Mouse (Mus musculus) kidney, embryonic 15.5 days (tissue): ENCODE data around the gene Prr15. TPM values are rescaled to one million over a fixed set of nuclear protein-coding genes. Genes with fewer than 3 reads are reported as not detected.

Experiments used
- ATAC-seq: fragments of 200-750 bp; cut with Nextera tagmentation; replicated peaks from 2 replicates; pipeline ENCODE4 v1.8.0; 2017; ENCODE audit warnings: moderate TSS enrichment; ENCODE audit not compliant: low FRiP score
- H3K27ac ChIP-seq: fragments of 300-500 bp; sonication (generic); 2 replicates; pipeline ENCODE4 v1.5.1; 2015; ENCODE audit warnings: mild to moderate bottlenecking, inconsistent platforms
- H3K27me3 ChIP-seq: fragments of 300-500 bp; sonication (generic); 2 replicates; pipeline ENCODE4 v1.6.1; 2015; ENCODE audit warnings: inconsistent platforms
- H3K36me3 ChIP-seq: fragments of 300-500 bp; sonication (generic); 2 replicates; pipeline ENCODE4 v1.6.1; 2015; ENCODE audit warnings: inconsistent platforms
- H3K4me1 ChIP-seq: fragments of 300-500 bp; sonication (generic); 2 replicates; pipeline ENCODE4 v1.6.1; 2015; ENCODE audit warnings: inconsistent platforms
- H3K4me2 ChIP-seq: fragments of 300-500 bp; sonication (generic); 2 replicates; pipeline ENCODE4 v1.6.1; 2015; ENCODE audit warnings: moderate library complexity, mild to moderate bottlenecking, inconsistent platforms
- H3K4me3 ChIP-seq: fragments of 300-500 bp; sonication (generic); replicated peaks from 2 replicates; pipeline ENCODE4 v1.5.1; 2015; ENCODE audit warnings: mild to moderate bottlenecking, inconsistent platforms
- H3K9ac ChIP-seq: fragments of 300-500 bp; sonication (generic); 2 replicates; pipeline ENCODE4 v1.6.1; 2015; ENCODE audit warnings: mild to moderate bottlenecking, inconsistent platforms
- H3K9me3 ChIP-seq: fragments of 300-500 bp; sonication (generic); replicated peaks from 2 replicates; pipeline ENCODE4 v1.6.1; 2016; ENCODE audit warnings: inconsistent platforms
- WGBS: fragments of 180-500 bp; shearing (Covaris S2); methylation state at CpG from one replicate; pipeline ENCODE4 v1.1.7; 2015; ENCODE audit warnings: mixed read lengths; 5-methylcytosine and 5-hydroxymethylcytosine counted together
- polyA plus RNA-seq: library from polyadenylated mRNA; unstranded; fragments of >200 nt; fragmentation: Nextera tagmentation; extraction: Ambion mirVana; gene quantifications from 2 replicates; pipeline ENCODE4 v1.2.1, GENCODE M21; 2015

Prr15 gene
- polyA plus RNA-seq, 1 experiment from 2014 or later = 7.3 TPM

DNA sequence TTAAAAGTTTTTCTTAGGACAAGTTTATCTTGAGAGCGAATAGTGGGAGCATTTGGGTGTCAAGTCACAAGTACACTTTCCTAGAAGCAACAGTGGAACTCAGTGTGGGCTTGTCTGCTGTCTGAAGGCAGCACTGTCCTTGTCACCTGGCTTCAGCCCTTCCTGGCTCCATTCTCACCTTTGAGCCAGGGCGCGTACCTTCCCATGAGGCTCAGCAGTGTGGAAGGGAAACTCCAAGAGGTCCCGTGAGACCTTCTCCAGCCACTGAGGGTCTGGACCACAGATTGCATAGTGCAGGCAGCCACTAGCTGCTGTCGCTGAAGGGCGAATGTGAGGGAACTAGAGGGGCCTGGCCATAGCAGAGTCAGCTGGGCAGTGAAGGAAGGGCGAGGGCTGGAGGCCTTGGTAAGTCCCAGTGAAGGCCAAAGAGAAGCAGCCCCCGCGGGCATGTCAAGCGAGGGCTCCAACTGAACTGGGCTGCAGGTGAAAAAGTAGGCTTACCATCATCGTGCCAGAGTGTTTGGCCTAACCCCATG, 7.5 kb downstream of the Prr15 start:
- peak overlapping the region; percentile 45 for H3K27ac ChIP-seq
- H3K4me3 ChIP-seq = no peak overlapping the region
- H3K9ac ChIP-seq = no peak overlapping the region
- peaks cover 47% of the 10 kb centered on the region for H3K4me1 ChIP-seq
- no peaks in the 10 kb centered on the region for H3K36me3 ChIP-seq
- WGBS = 52% methylated on average over 11 of the region's 11 CpGs
- no peak for ATAC-seq
- H3K9me3 ChIP-seq = no peaks in the 10 kb centered on the region
- peaks cover 10% of the 10 kb centered on the region; the same call in 1 of the 2 replicates for H3K27me3 ChIP-seq
- no peak overlapping the region for H3K4me2 ChIP-seq

DNA sequence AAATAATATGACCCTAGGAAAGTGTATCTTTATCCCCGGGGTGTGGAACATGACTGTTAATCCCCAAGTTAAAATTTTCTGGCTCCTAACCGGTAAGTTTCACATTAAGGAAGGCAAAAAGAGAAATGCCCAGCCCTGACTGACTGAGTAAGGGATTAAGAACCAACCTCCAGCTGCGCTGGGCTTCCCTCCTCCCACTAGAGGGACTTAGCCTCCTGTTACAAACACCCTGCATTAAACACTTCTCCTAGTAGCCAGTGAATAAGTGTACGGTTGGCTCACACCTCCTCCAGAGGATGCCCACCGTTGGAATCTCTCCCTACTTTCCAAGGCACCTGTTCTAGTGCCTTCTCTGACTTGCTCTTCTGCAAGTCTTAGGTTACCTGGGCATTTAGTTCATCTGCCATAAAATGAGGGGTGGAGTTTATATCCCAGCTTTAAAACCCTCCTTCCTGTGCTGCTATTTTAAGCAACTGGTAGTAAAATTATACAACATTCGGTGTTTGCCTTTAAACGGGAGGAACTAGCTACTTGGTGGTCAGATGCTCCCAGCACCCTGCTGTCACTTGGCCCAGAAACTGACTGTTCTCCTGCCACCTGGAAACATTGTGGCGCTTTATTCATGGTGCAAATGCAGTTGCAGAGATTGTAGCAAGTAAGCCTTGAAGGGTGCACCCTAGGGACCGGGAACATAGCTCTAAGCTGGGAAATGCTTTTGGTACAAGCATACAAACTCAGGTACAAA, 8.2 kb downstream of the Prr15 start:
- Histone ChIP-seq H3K27ac (peak overlapping the region; percentile 45), H3K4me1 (peaks cover 41% of the 10 kb centered on the region)

DNA sequence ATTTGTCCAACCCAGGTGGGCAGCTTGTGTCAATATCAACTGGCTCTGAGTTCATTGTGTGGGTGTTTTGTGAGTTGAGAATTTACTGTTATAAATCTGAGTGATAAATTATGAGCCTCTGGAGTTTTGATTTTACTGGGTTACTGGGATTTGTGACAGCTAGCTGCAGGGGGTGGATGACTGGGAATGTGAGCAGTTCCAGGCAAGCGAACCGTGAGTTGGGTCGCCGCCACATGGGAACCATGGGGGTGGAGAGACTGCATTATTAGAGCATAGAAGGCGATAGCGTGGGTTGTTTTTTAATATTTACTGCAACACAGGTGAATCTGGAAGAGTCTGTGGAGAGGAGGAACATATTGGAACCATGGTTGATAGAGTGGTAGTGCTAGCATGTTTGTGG, 11.7 kb downstream of the Prr15 start:
- 59% methylated on average over 6 of the region's 6 CpGs for WGBS
- Histone ChIP-seq H3K4me2 (no peak overlapping the region), H3K9ac (no peak overlapping the region), H3K4me1 (peaks cover 23% of the 10 kb centered on the region), H3K27ac (no peak overlapping the region), H3K4me3 (no peak overlapping the region), H3K27me3 (peaks cover 3% of the 10 kb centered on the region; the same call in 1 of the 2 replicates), H3K9me3 (no peaks in the 10 kb centered on the region), H3K36me3 (no peaks in the 10 kb centered on the region)
- no peak for ATAC-seq

More for the DNA sequence above, 8.2 kb downstream of the Prr15 start:
- no peak overlapping the region for H3K4me2 ChIP-seq
- no peaks in the 10 kb centered on the region for H3K9me3 ChIP-seq
- ATAC-seq = peak; percentile 53; the same call in 1 of the 2 replicates
- H3K9ac ChIP-seq = no peak overlapping the region
- no peak overlapping the region for H3K4me3 ChIP-seq
- no peaks in the 10 kb centered on the region for H3K36me3 ChIP-seq
- peaks cover 8% of the 10 kb centered on the region; the same call in 1 of the 2 replicates for H3K27me3 ChIP-seq
- WGBS = 31% methylated on average over 9 of the region's 9 CpGs

DNA sequence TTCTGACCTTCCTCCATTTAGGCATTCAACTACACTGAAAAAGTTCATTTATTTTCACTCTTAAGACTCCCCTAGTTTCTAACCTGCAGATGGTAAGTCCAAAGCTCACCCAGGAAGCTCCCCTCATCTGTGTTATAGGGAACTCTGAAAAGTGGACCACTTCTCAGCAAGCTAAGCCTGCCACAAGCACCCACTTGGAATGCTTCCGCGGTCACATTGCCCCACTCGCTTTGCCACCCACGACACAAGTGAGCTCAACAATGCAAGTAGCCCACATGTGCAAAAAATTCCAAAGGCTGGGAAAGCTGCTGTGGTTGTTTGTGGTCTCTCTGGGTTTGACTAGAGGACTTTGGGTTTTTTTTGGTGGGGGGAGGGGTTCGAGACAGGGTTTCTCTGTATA, 15.5 kb downstream of the Prr15 start:
- H3K9me3 ChIP-seq = no peaks in the 10 kb centered on the region
- no peaks in the 10 kb centered on the region for H3K36me3 ChIP-seq
- H3K4me3 ChIP-seq = no peak overlapping the region
- ATAC-seq = no peak
- peaks cover 3% of the 10 kb centered on the region; the same call in 1 of the 2 replicates for H3K27me3 ChIP-seq
- WGBS = 88% methylated on average over 5 of the region's 5 CpGs
- no peak overlapping the region for H3K9ac ChIP-seq
- no peak overlapping the region for H3K4me2 ChIP-seq
- peaks cover 3% of the 10 kb centered on the region; the same call in 1 of the 2 replicates for H3K4me1 ChIP-seq
- H3K27ac ChIP-seq = no peak overlapping the region

DNA sequence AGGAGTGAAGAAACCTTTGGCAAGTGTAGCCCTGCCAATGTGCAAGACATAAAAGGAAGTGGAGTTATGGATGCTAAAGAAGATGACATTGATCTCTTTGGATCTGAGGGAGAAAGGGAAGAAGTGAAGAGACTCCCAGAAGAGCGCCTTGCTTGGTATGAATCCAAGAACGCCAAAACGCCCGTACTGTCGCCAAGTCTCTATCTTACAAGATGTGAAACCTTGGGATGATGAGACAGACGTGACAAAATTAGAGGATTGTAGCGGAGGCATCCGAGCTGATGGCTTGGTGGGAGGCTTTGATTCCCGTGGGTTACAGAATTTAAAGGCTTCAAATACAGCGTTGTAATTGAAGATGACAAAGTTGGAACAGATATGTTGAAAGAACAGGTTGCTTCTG, 16.6 kb downstream of the Prr15 start:
- H3K27ac ChIP-seq = no peak overlapping the region
- no peaks in the 10 kb centered on the region for H3K27me3 ChIP-seq
- H3K4me3 ChIP-seq = no peak overlapping the region
- WGBS = 90% methylated on average over 10 of the region's 10 CpGs
- H3K36me3 ChIP-seq = no peaks in the 10 kb centered on the region
- no peaks in the 10 kb centered on the region; the same call in 1 of the 2 replicates for H3K4me1 ChIP-seq
- no peak overlapping the region for H3K4me2 ChIP-seq
- no peaks in the 10 kb centered on the region for H3K9me3 ChIP-seq
- no peak for ATAC-seq
- H3K9ac ChIP-seq = no peak overlapping the region

DNA sequence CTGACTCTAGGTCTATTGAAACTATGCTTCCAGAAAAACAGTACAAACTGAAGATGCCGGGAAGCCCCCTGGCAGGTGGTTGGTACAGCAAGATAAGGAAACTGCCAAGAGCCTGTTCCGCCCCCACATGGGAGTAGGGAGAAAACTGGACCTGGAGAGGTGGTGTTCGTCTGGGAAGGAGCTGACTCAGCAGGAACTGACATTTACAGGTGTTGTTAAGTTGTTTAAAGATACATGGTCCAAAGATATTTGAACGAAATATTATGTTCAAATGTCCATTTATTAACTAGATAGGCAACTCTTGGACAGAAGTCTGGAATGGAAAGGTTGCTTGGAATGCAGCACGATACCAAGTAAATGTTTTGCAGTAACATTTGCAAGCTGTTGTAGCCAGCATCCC, 26.2 kb downstream of the Prr15 start:
- ATAC-seq = no peak
- no peak overlapping the region for H3K27ac ChIP-seq
- H3K9ac ChIP-seq = no peak overlapping the region
- H3K36me3 ChIP-seq = no peaks in the 10 kb centered on the region
- no peak overlapping the region for H3K4me2 ChIP-seq
- WGBS = 66% methylated on average over 5 of the region's 5 CpGs
- no peaks in the 10 kb centered on the region for H3K9me3 ChIP-seq
- H3K4me1 ChIP-seq = peaks cover 14% of the 10 kb centered on the region
- H3K27me3 ChIP-seq = no peaks in the 10 kb centered on the region
- no peak overlapping the region for H3K4me3 ChIP-seq

DNA sequence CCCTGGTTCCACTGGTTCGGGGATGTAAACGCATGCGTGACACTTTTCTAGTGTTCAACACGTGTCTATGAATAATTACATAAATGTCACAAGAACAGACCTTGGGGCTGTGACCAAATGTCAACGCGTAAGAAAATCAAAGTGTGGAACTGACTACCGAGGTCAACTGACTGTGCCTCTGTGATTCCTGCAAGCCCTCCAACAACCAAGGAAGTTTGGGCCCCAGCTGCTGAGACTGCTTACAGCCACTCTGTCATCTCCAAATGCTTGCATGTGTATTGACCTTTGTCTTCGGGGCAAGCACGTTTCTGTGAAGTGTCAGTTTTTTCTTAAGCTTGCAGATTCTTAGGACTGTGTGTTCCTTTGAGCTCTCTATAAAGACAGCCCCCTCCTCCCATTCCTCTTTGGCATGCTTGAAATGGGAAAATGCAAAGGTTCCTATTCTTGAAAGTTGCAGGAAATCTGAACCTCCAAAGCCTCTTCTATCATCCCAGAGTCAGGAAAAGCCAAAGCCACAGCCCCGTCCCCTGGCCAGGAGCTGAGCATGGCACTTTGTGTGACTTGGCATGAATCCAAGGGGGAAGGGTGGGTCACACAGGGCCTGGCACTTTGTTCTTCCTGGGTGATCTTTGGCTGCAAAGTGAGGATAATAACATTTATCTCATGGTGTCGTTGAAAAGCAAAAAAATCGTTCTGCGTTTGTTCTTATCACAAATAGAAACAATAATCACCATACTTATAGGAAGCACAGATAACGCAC, 27.5 kb downstream of the Prr15 start:
- H3K9ac ChIP-seq = no peak overlapping the region
- no peaks in the 10 kb centered on the region for H3K36me3 ChIP-seq
- no peak overlapping the region for H3K27ac ChIP-seq
- no peaks in the 10 kb centered on the region for H3K27me3 ChIP-seq
- H3K9me3 ChIP-seq = no peaks in the 10 kb centered on the region
- H3K4me3 ChIP-seq = no peak overlapping the region
- H3K4me2 ChIP-seq = no peak overlapping the region
- H3K4me1 ChIP-seq = peaks cover 14% of the 10 kb centered on the region
- WGBS = 56% methylated on average over 14 of the region's 14 CpGs
- ATAC-seq = no peak

DNA sequence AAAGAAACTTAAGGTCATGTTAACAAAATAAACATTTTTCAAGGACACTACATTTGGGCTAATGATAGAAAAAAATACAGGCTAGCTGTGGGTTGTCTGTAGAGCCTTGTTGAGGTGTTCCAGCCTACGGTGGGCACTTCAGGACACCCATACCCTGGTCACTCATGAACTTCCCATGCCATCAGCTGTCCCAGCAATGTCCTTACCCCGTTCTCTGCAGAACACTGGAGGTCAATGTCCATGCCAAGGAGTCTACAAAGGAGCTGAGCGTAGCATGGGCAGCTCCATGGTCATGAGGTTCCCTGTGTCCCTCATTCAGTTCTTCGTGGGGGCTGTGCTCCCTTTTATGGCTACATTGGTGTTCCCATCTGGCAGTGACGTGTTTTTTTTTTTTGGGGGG, 28.1 kb downstream of the Prr15 start:
- no peak for ATAC-seq
- peaks cover 14% of the 10 kb centered on the region for H3K4me1 ChIP-seq
- no peaks in the 10 kb centered on the region for H3K36me3 ChIP-seq
- H3K4me2 ChIP-seq = no peak overlapping the region
- H3K27ac ChIP-seq = no peak overlapping the region
- no peaks in the 10 kb centered on the region for H3K9me3 ChIP-seq
- WGBS = 84% methylated on average over 5 of the region's 5 CpGs
- no peak overlapping the region for H3K9ac ChIP-seq
- no peak overlapping the region for H3K4me3 ChIP-seq
- no peaks in the 10 kb centered on the region for H3K27me3 ChIP-seq

DNA sequence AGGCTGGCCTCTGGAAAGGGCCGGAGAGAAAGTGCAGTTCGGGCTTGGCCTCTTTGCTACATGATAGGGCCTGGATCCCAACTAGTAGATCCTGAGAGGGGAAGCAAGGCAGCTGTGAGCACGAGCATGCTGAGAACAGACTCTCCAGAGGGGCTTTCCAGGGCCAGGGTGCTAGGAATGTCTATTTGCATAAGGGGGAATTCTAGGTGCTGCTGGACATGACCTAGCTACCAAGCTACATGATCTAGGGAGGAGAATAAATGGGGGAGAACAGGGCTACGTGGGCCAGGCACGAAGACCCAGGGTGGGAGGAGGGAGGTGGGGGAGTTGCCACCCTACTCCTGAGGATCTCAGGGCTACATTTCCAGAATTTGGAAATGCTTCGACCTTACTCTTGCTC, 30.0 kb downstream of the Prr15 start:
- ATAC-seq = no peak
- H3K36me3 ChIP-seq = no peaks in the 10 kb centered on the region
- H3K4me3 ChIP-seq = no peak overlapping the region
- H3K9me3 ChIP-seq = no peaks in the 10 kb centered on the region
- peaks cover 11% of the 10 kb centered on the region for H3K4me1 ChIP-seq
- H3K4me2 ChIP-seq = no peak overlapping the region
- H3K27ac ChIP-seq = no peak overlapping the region
- no peak overlapping the region for H3K9ac ChIP-seq
- WGBS = 54% methylated on average over 6 of the region's 6 CpGs
- H3K27me3 ChIP-seq = no peaks in the 10 kb centered on the region

DNA sequence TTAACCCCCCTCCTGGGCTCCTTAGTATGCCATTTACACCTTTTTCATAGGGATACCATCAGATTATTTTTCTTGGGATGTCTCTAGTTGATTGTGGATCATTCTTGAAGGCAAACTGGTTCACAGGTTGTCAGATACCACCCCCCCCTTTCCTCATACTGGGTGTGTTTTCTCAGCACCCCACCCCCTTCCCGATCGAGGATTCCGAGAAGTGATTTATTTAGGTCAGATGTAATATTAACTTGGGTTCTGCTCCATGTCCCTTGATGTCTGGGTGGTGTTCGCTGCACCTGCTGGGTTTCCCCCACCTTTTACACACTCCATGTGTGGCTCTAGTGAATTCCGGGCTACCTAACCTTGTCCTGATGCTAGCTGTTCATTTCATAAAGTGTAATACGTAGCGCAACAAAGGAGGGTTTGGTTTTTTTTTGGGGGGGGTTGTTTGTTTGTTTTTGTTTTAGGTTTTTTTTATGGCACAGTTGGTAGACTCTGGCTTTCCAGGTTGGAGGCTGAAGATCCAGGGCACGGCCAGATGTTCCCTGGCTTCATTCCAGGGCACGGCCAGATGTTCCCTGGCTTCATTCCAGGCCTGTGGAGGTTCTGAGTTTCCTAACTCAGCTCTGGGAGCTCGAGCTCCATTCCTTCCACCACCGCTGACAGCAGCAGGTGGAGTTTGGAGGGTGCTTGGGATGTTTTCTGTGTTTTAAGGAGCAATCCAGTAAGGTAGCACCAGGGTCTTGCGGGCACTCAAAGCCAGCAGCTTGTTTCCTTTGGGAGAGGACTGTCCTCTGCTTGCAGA, 37.1 kb downstream of the Prr15 start:
- 63% methylated on average over 12 of the region's 12 CpGs for WGBS
- Histone ChIP-seq H3K4me3 (no peak overlapping the region), H3K9me3 (no peaks in the 10 kb centered on the region), H3K27me3 (0 out of 2 replicates have a peak, but pooled peaks cover 2% of the 10 kb centered on the region), H3K27ac (no peak overlapping the region), H3K36me3 (no peaks in the 10 kb centered on the region), H3K4me2 (no peak overlapping the region), H3K4me1 (peaks cover 11% of the 10 kb centered on the region; the same call in 1 of the 2 replicates), H3K9ac (no peak overlapping the region)
- no peak for ATAC-seq

DNA sequence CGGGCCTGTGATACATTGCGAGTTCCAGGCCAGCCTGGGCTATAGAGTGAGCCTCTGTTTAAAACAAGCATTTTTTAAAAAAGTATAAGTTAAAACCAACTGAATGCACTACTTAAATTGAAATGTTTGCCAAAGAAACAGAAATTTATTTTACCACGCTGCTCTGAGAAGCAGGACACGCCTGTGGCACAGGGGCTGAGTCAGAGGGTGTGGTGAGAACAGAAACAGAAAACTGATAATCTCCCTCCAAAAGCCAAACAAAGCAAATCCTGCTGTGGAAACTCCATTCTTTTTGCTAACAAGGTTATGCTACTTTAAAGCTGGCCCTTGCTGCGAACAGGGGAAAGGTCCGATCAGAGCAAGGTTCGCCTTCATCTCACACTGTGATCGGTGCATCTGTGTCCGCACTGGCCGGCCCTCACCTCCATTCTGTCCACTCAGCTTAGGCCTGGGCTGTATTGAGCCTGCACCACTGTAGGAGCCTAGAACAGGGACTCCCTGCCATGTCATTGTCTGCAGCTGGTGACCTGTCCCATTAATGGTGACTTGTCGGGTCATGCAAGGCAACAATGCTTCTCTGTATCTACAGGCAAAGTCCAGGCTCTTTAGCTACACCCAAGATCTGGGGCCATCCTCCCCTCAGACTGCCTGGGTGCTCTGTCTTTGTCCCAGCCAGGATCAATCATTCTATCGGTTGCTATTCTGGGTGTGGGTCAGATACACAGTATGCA, 38.9 kb downstream of the Prr15 start:
- H3K27ac ChIP-seq = no peak overlapping the region

More for the DNA sequence above, 38.9 kb downstream of the Prr15 start:
- no peak for ATAC-seq
- Histone ChIP-seq H3K4me2 (no peak overlapping the region), H3K9ac (no peak overlapping the region), H3K9me3 (no peaks in the 10 kb centered on the region), H3K36me3 (no peaks in the 10 kb centered on the region), H3K4me3 (no peak overlapping the region), H3K4me1 (peaks cover 23% of the 10 kb centered on the region; the same call in 1 of the 2 replicates), H3K27me3 (0 out of 2 replicates have a peak, but pooled peaks cover 2% of the 10 kb centered on the region)
- 92% methylated on average over 12 of the region's 12 CpGs for WGBS
